Mouse (Mus musculus): Measurements from ENCODE around the gene Vps13d. TPM values are rescaled to one million over a fixed set of nuclear protein-coding genes. Genes with fewer than 3 reads are reported as not detected.

Gene Vps13d
- total RNA-seq, 2 experiments from 2014 or later: 26.1 to 37.3 TPM

Other genes with a start within 250 kb of the Vps13d start
- 41.1 and 42.9 TPM in 2 replicates for gene Tnfrsf1b, start 51.9 kb upstream of the Vps13d start, total RNA-seq (2014; fragmentation: Nextera tagmentation)
- gene Tnfrsf1b, start 51.9 kb upstream of the Vps13d start, total RNA-seq (2017): 33.8 and 37.0 TPM in 2 replicates
- gene Tnfrsf8, start 120.2 kb upstream of the Vps13d start, total RNA-seq (2014; fragmentation: Nextera tagmentation): 0.49 TPM in 1 of 2 replicates, not detected in the other
- gene Tnfrsf8, start 120.2 kb upstream of the Vps13d start, total RNA-seq (2017): 1.1 and 1.8 TPM in 2 replicates

All from granulocyte monocyte progenitor cell, adult 5-6 weeks (primary cell).